Mouse (Mus musculus): ENCODE measurements around the gene Clec11a. TPM values are rescaled to one million over a fixed set of nuclear protein-coding genes. Genes with fewer than 3 reads are reported as not detected.

Gene Clec11a
- polyA plus RNA-seq, 1 experiment, result not detected

GRCm38 (mm10) chr7:44254930-44255329 lies 51.8 kb downstream of the Clec11a start:
- H3K4me3 ChIP-seq (ENCODE audit: insufficient read depth, low read depth, low read length), result no peak overlapping the region
- WGBS, result 71% methylated on average over 6 of the region's 6 CpGs
- no peak overlapping the region for H3K27ac ChIP-seq (ENCODE audit: insufficient read depth, low read depth, low read length)
- no peak for TF ChIP-seq CTCF (IDR thresholded peaks at IDR 0.05; ENCODE audit: insufficient read depth, low read depth, low read length)
- no peak for TF ChIP-seq POLR2A (IDR thresholded peaks at IDR 0.05; ENCODE audit: insufficient read depth, low read depth, low read length)
- H3K4me1 ChIP-seq (ENCODE audit: control insufficient read depth, insufficient read depth, low read length), result peaks cover 5% of the 10 kb centered on the region; the same call in 1 of the 2 replicates

GRCm38 (mm10) chr7:44253023-44253616 lies 53.6 kb downstream of the Clec11a start:
- 60% methylated on average over 15 of the region's 15 CpGs for WGBS
- H3K4me3 ChIP-seq (ENCODE audit: insufficient read depth, low read depth, low read length), result no peak overlapping the region
- TF ChIP-seq CTCF (IDR thresholded peaks at IDR 0.05; ENCODE audit: insufficient read depth, low read depth, low read length) (no peak), POLR2A (IDR thresholded peaks at IDR 0.05; ENCODE audit: insufficient read depth, low read depth, low read length) (no peak)
- H3K27ac ChIP-seq (ENCODE audit: insufficient read depth, low read depth, low read length), result no peak overlapping the region
- peaks cover 5% of the 10 kb centered on the region; the same call in 1 of the 2 replicates for H3K4me1 ChIP-seq (ENCODE audit: control insufficient read depth, insufficient read depth, low read length)

Other genes starting within 250 kb of the Clec11a start
- not detected in 2 replicates for gene Klk1b21, start 204.6 kb downstream of the Clec11a start, polyA plus RNA-seq (2012; ENCODE audit: insufficient read depth, insufficient read length, low replicate concordance, missing spikeins)
- not detected in 2 replicates for gene Klk1b22, start 194.2 kb downstream of the Clec11a start, polyA plus RNA-seq (2012; ENCODE audit: insufficient read depth, insufficient read length, low replicate concordance, missing spikeins)
- not detected in 2 replicates for gene Klk1b16, start 170.1 kb downstream of the Clec11a start, polyA plus RNA-seq (2012; ENCODE audit: insufficient read depth, insufficient read length, low replicate concordance, missing spikeins)
- not detected in 2 replicates for gene Klk1b24, start 118.7 kb downstream of the Clec11a start, polyA plus RNA-seq (2012; ENCODE audit: insufficient read depth, insufficient read length, low replicate concordance, missing spikeins)
- gene Klk1b3, start 108.7 kb downstream of the Clec11a start, polyA plus RNA-seq (2012; ENCODE audit: insufficient read depth, insufficient read length, low replicate concordance, missing spikeins), result not detected in 2 replicates
- not detected in 2 replicates for gene Klk1b4, start 99.5 kb downstream of the Clec11a start, polyA plus RNA-seq (2012; ENCODE audit: insufficient read depth, insufficient read length, low replicate concordance, missing spikeins)
- gene Klk1b5, start 91.0 kb downstream of the Clec11a start, polyA plus RNA-seq (2012; ENCODE audit: insufficient read depth, insufficient read length, low replicate concordance, missing spikeins), result not detected in 2 replicates
- gene Klk1, start 81.5 kb downstream of the Clec11a start, polyA plus RNA-seq (2012; ENCODE audit: insufficient read depth, insufficient read length, low replicate concordance, missing spikeins), result not detected in 2 replicates
- not detected in 2 replicates for gene Gm36864, start 70.7 kb downstream of the Clec11a start, polyA plus RNA-seq (2012; ENCODE audit: insufficient read depth, insufficient read length, low replicate concordance, missing spikeins)
- gene 1700028J19Rik, start 60.2 kb downstream of the Clec11a start, polyA plus RNA-seq (2012; ENCODE audit: insufficient read depth, insufficient read length, low replicate concordance, missing spikeins), result not detected in 2 replicates
- not detected in 2 replicates for gene 2410002F23Rik, start 60.2 kb downstream of the Clec11a start, polyA plus RNA-seq (2012; ENCODE audit: insufficient read depth, insufficient read length, low replicate concordance, missing spikeins)
- not detected in 2 replicates for gene Acp4, start 49.5 kb downstream of the Clec11a start, polyA plus RNA-seq (2012; ENCODE audit: insufficient read depth, insufficient read length, low replicate concordance, missing spikeins)
- not detected in 2 replicates for gene Gm15517, start 45.5 kb downstream of the Clec11a start, polyA plus RNA-seq (2012; ENCODE audit: insufficient read depth, insufficient read length, low replicate concordance, missing spikeins)
- 51.0 and 92.9 TPM in 2 replicates for gene Shank1, start 3.4 kb upstream of the Clec11a start, polyA plus RNA-seq (2012; ENCODE audit: insufficient read depth, insufficient read length, low replicate concordance, missing spikeins)
- gene Syt3, start 77.2 kb upstream of the Clec11a start, polyA plus RNA-seq (2012; ENCODE audit: insufficient read depth, insufficient read length, low replicate concordance, missing spikeins), result not detected in 2 replicates
- gene 1700008O03Rik, start 78.9 kb upstream of the Clec11a start, polyA plus RNA-seq (2012; ENCODE audit: insufficient read depth, insufficient read length, low replicate concordance, missing spikeins), result not detected in 2 replicates
- not detected in 2 replicates for gene Lrrc4b, start 122.1 kb upstream of the Clec11a start, polyA plus RNA-seq (2012; ENCODE audit: insufficient read depth, insufficient read length, low replicate concordance, missing spikeins)
- not detected in 2 replicates for gene Aspdh, start 158.5 kb upstream of the Clec11a start, polyA plus RNA-seq (2012; ENCODE audit: insufficient read depth, insufficient read length, low replicate concordance, missing spikeins)
- not detected in 2 replicates for gene Josd2, start 161.1 kb upstream of the Clec11a start, polyA plus RNA-seq (2012; ENCODE audit: insufficient read depth, insufficient read length, low replicate concordance, missing spikeins)
- gene Emc10, start 189.6 kb upstream of the Clec11a start, polyA plus RNA-seq (2012; ENCODE audit: insufficient read depth, insufficient read length, low replicate concordance, missing spikeins), result not detected in 2 replicates
- not detected in 2 replicates for gene Fam71e1, start 189.7 kb upstream of the Clec11a start, polyA plus RNA-seq (2012; ENCODE audit: insufficient read depth, insufficient read length, low replicate concordance, missing spikeins)
- gene Mybpc2, start 217.8 kb upstream of the Clec11a start, polyA plus RNA-seq (2012; ENCODE audit: insufficient read depth, insufficient read length, low replicate concordance, missing spikeins), result not detected in 2 replicates
- gene Spib, start 225.2 kb upstream of the Clec11a start, polyA plus RNA-seq (2012; ENCODE audit: insufficient read depth, insufficient read length, low replicate concordance, missing spikeins), result not detected in 2 replicates
- gene Pold1, start 241.9 kb upstream of the Clec11a start, polyA plus RNA-seq (2012; ENCODE audit: insufficient read depth, insufficient read length, low replicate concordance, missing spikeins), result not detected in 2 replicates
- not detected in 2 replicates for gene Nr1h2, start 247.0 kb upstream of the Clec11a start, polyA plus RNA-seq (2012; ENCODE audit: insufficient read depth, insufficient read length, low replicate concordance, missing spikeins)

All from olfactory bulb, adult 2 months (tissue).